Mouse (Mus musculus): ENCODE measurements around the gene Ip6k1. TPM values are rescaled to one million over a fixed set of nuclear protein-coding genes. Genes with fewer than 3 reads are reported as not detected.
A peak's percentile ranks its signal among the peaks of the same experiment; 100 is the strongest.
"Not testable (repeated sequence)": the region's sequence is repeated elsewhere in the genome, so short reads cannot be mapped to it uniquely, and the experiment has no call there.

The Ip6k1 gene
- total RNA-seq, 2 experiments from 2014 or later = 241 to 243 TPM

GRCm38 (mm10) chr9:107981684-107982605 is 20.4 kb upstream of the Ip6k1 start:
- peak; percentile 61 to 86 for DNase-seq (ENCODE audit: low spot score in 2 of 2)

- peak in 1 of 2 experiments; percentile 70 for DNase-seq (ENCODE audit: low spot score in 2 of 2)
Observed at GRCm38 (mm10) chr9:107982681-107983346, 19.5 kb upstream of the Ip6k1 start, which contains the start of gene Gm20661. TSS of gene Gm20661 (plus strand) at chr9:107983058.

- peak in 1 of 2 experiments; percentile 29 for DNase-seq (ENCODE audit: low spot score in 2 of 2)
Observed at GRCm38 (mm10) chr9:107983421-107983890, 18.8 kb upstream of the Ip6k1 start.

GRCm38 (mm10) chr9:107984052-107984753 is 18.1 kb upstream of the Ip6k1 start:
- no peak for DNase-seq (ENCODE audit: low spot score in 2 of 2)

GRCm38 (mm10) chr9:107984754-107985055 is 17.6 kb upstream of the Ip6k1 start:
- no peak for DNase-seq (ENCODE audit: low spot score in 2 of 2)

- DNase-seq (ENCODE audit: low spot score in 2 of 2) = peak; percentile 74 to 83
Observed at GRCm38 (mm10) chr9:107985131-107986119, 16.9 kb upstream of the Ip6k1 start, which contains the start of gene Inka1. TSS of gene Inka1 (minus strand) at chr9:107985879.

- peak; percentile 62 to 85 for DNase-seq (ENCODE audit: low spot score in 2 of 2)
Observed at GRCm38 (mm10) chr9:107986376-107986775, 15.9 kb upstream of the Ip6k1 start.

- no peak for DNase-seq (ENCODE audit: low spot score in 2 of 2)
Observed at GRCm38 (mm10) chr9:107987950-107988349, 14.4 kb upstream of the Ip6k1 start.

GRCm38 (mm10) chr9:107992197-107992596 is 10.1 kb upstream of the Ip6k1 start, which contains the start of gene Cdhr4:
TSS of gene Cdhr4 (plus strand) at chr9:107992497.
- no peak for DNase-seq (ENCODE audit: low spot score in 2 of 2)

GRCm38 (mm10) chr9:107993013-107993412 is 9.3 kb upstream of the Ip6k1 start:
- DNase-seq (ENCODE audit: low spot score in 2 of 2) = no peak

- no peak for DNase-seq (ENCODE audit: low spot score in 2 of 2)
Observed at GRCm38 (mm10) chr9:107994464-107994863, 7.8 kb upstream of the Ip6k1 start.

GRCm38 (mm10) chr9:107995513-107995912 is 6.8 kb upstream of the Ip6k1 start:
- DNase-seq (ENCODE audit: low spot score in 2 of 2) = no peak

- no peak for DNase-seq (ENCODE audit: low spot score in 2 of 2)
Observed at GRCm38 (mm10) chr9:107996049-107996448, 6.3 kb upstream of the Ip6k1 start, which contains the start of gene Gm20662. TSS of gene Gm20662 (plus strand) at chr9:107996349.

- no peak for DNase-seq (ENCODE audit: low spot score in 2 of 2)
Observed at GRCm38 (mm10) chr9:108002778-108003530, 653 bp downstream of the Ip6k1 start.

- DNase-seq (ENCODE audit: low spot score in 2 of 2) = peak in 1 of 2 experiments; percentile 25
Observed at GRCm38 (mm10) chr9:108003531-108003890, 1.2 kb downstream of the Ip6k1 start.

GRCm38 (mm10) chr9:108008041-108008440 is 5.7 kb downstream of the Ip6k1 start:
- DNase-seq (ENCODE audit: low spot score in 2 of 2) = no peak

GRCm38 (mm10) chr9:108010385-108010784 is 8.1 kb downstream of the Ip6k1 start:
- no peak for DNase-seq (ENCODE audit: low spot score in 2 of 2)

- DNase-seq (ENCODE audit: low spot score in 2 of 2) = not testable (repeated sequence)
Observed at GRCm38 (mm10) chr9:108013577-108013976, 11.3 kb downstream of the Ip6k1 start.

- no peak for DNase-seq (ENCODE audit: low spot score in 2 of 2)
Observed at GRCm38 (mm10) chr9:108017127-108017526, 14.8 kb downstream of the Ip6k1 start.

Data from layer of hippocampus, adult 18-20 months (tissue).